Mouse (Mus musculus): ENCODE results near the gene Stt3a. TPM values are rescaled to one million over a fixed set of nuclear protein-coding genes. Genes with fewer than 3 reads are reported as not detected.
A peak's percentile ranks its signal among the peaks of the same experiment; 100 is the strongest.

The Stt3a gene
- polyA plus RNA-seq, 1 experiment = 39.6 TPM

GRCm38 (mm10) chr9:36796781-36797555 lies 29.5 kb upstream of the Stt3a start, which contains the start of gene Ei24:
TSS of gene Ei24 (minus strand) at chr9:36797393.
- TF ChIP-seq POLR2A (IDR thresholded peaks at IDR 0.05; ENCODE audit: extremely low read depth, insufficient read depth, low read length) = no peak
- TF ChIP-seq CTCF (IDR thresholded peaks at IDR 0.05; ENCODE audit: extremely low read depth, insufficient read depth, low read length) = no peak
- H3K27ac ChIP-seq (ENCODE audit: insufficient read depth, low read length) = peak within 1 kb of the TSS; percentile 79; the same call in 1 of the 2 replicates
- peaks cover 2% of the 10 kb centered on the region; the same call in 1 of the 2 replicates for H3K4me1 ChIP-seq (ENCODE audit: control insufficient read depth, insufficient read depth, low read length)
- peak within 1 kb of the TSS; percentile 94 for H3K4me3 ChIP-seq (ENCODE audit: insufficient read depth, low read length)

GRCm38 (mm10) chr9:36796224-36796623 lies 28.7 kb upstream of the Stt3a start:
- no peak for TF ChIP-seq POLR2A (IDR thresholded peaks at IDR 0.05; ENCODE audit: extremely low read depth, insufficient read depth, low read length)
- TF ChIP-seq CTCF (IDR thresholded peaks at IDR 0.05; ENCODE audit: extremely low read depth, insufficient read depth, low read length) = no peak
- no peak overlapping the region for H3K27ac ChIP-seq (ENCODE audit: insufficient read depth, low read length)
- peak overlapping the region; percentile 94 for H3K4me3 ChIP-seq (ENCODE audit: insufficient read depth, low read length)
- H3K4me1 ChIP-seq (ENCODE audit: control insufficient read depth, insufficient read depth, low read length) = peaks cover 2% of the 10 kb centered on the region; the same call in 1 of the 2 replicates

GRCm38 (mm10) chr9:36795556-36795955 lies 28.1 kb upstream of the Stt3a start:
- Histone ChIP-seq H3K4me1 (ENCODE audit: control insufficient read depth, insufficient read depth, low read length) (peaks cover 2% of the 10 kb centered on the region; the same call in 1 of the 2 replicates), H3K4me3 (ENCODE audit: insufficient read depth, low read length) (no peak overlapping the region; the same call in 1 of the 2 replicates), H3K27ac (ENCODE audit: insufficient read depth, low read length) (no peak overlapping the region)
- TF ChIP-seq POLR2A (IDR thresholded peaks at IDR 0.05; ENCODE audit: extremely low read depth, insufficient read depth, low read length) (no peak), CTCF (IDR thresholded peaks at IDR 0.05; ENCODE audit: extremely low read depth, insufficient read depth, low read length) (no peak)

- Histone ChIP-seq H3K4me1 (ENCODE audit: control insufficient read depth, insufficient read depth, low read length) (peaks cover 2% of the 10 kb centered on the region; the same call in 1 of the 2 replicates), H3K27ac (ENCODE audit: insufficient read depth, low read length) (no peak overlapping the region), H3K4me3 (ENCODE audit: insufficient read depth, low read length) (no peak overlapping the region)
- TF ChIP-seq POLR2A (IDR thresholded peaks at IDR 0.05; ENCODE audit: extremely low read depth, insufficient read depth, low read length) (no peak), CTCF (IDR thresholded peaks at IDR 0.05; ENCODE audit: extremely low read depth, insufficient read depth, low read length) (no peak)
Observed at GRCm38 (mm10) chr9:36794487-36794886, 27.0 kb upstream of the Stt3a start.

GRCm38 (mm10) chr9:36792191-36792590 lies 24.7 kb upstream of the Stt3a start:
- H3K4me1 ChIP-seq (ENCODE audit: control insufficient read depth, insufficient read depth, low read length) = peaks cover 2% of the 10 kb centered on the region; the same call in 1 of the 2 replicates
- TF ChIP-seq POLR2A (IDR thresholded peaks at IDR 0.05; ENCODE audit: extremely low read depth, insufficient read depth, low read length) = no peak
- no peak for TF ChIP-seq CTCF (IDR thresholded peaks at IDR 0.05; ENCODE audit: extremely low read depth, insufficient read depth, low read length)
- H3K27ac ChIP-seq (ENCODE audit: insufficient read depth, low read length) = no peak overlapping the region
- no peak overlapping the region for H3K4me3 ChIP-seq (ENCODE audit: insufficient read depth, low read length)

- TF ChIP-seq POLR2A (IDR thresholded peaks at IDR 0.05; ENCODE audit: extremely low read depth, insufficient read depth, low read length) (no peak), CTCF (IDR thresholded peaks at IDR 0.05; ENCODE audit: extremely low read depth, insufficient read depth, low read length) (no peak)
- H3K4me1 ChIP-seq (ENCODE audit: control insufficient read depth, insufficient read depth, low read length) = no peaks in the 10 kb centered on the region
Observed at GRCm38 (mm10) chr9:36783921-36784320, 16.4 kb upstream of the Stt3a start.

GRCm38 (mm10) chr9:36769048-36769413 lies 1.6 kb upstream of the Stt3a start:
- Histone ChIP-seq H3K4me3 (ENCODE audit: insufficient read depth, low read length) (no peak overlapping the region; the same call in 1 of the 2 replicates), H3K27ac (ENCODE audit: insufficient read depth, low read length) (no peak overlapping the region), H3K4me1 (ENCODE audit: control insufficient read depth, insufficient read depth, low read length) (no peaks in the 10 kb centered on the region; the same call in 1 of the 2 replicates)
- TF ChIP-seq CTCF (IDR thresholded peaks at IDR 0.05; ENCODE audit: extremely low read depth, insufficient read depth, low read length) (no peak), POLR2A (IDR thresholded peaks at IDR 0.05; ENCODE audit: extremely low read depth, insufficient read depth, low read length) (no peak)

More at GRCm38 (mm10) chr9:36783921-36784320, 16.4 kb upstream of the Stt3a start:
- Histone ChIP-seq H3K27ac (ENCODE audit: insufficient read depth, low read length) (no peak overlapping the region), H3K4me3 (ENCODE audit: insufficient read depth, low read length) (no peak overlapping the region)

- TF ChIP-seq POLR2A (IDR thresholded peaks at IDR 0.05; ENCODE audit: extremely low read depth, insufficient read depth, low read length) (no peak), CTCF (IDR thresholded peaks at IDR 0.05; ENCODE audit: extremely low read depth, insufficient read depth, low read length) (no peak)
- H3K4me1 ChIP-seq (ENCODE audit: control insufficient read depth, insufficient read depth, low read length) = no peaks in the 10 kb centered on the region; the same call in 1 of the 2 replicates
- peak overlapping the region; percentile 88 for H3K27ac ChIP-seq (ENCODE audit: insufficient read depth, low read length)
- peak overlapping the region; percentile 48 for H3K4me3 ChIP-seq (ENCODE audit: insufficient read depth, low read length)
Observed at GRCm38 (mm10) chr9:36768156-36769047, 923 bp upstream of the Stt3a start.

GRCm38 (mm10) chr9:36764378-36764777 lies 3.1 kb downstream of the Stt3a start:
- TF ChIP-seq POLR2A (IDR thresholded peaks at IDR 0.05; ENCODE audit: extremely low read depth, insufficient read depth, low read length) = no peak
- TF ChIP-seq CTCF (IDR thresholded peaks at IDR 0.05; ENCODE audit: extremely low read depth, insufficient read depth, low read length) = no peak
- no peak overlapping the region for H3K4me3 ChIP-seq (ENCODE audit: insufficient read depth, low read length)
- H3K4me1 ChIP-seq (ENCODE audit: control insufficient read depth, insufficient read depth, low read length) = no peaks in the 10 kb centered on the region; the same call in 1 of the 2 replicates
- H3K27ac ChIP-seq (ENCODE audit: insufficient read depth, low read length) = no peak overlapping the region
